Mouse (Mus musculus) 3T3-L1 (cell line): ENCODE results near the gene Dnah14.
A peak's percentile ranks its signal among the peaks of the same experiment; 100 is the strongest.

Experiments used
- DNase-seq: peaks from one replicate; pipeline ENCODE4 v3.0.0-alpha.2; 2015; ENCODE audit warnings: low read depth, low spot score

The Dnah14 gene

GRCm38 (mm10) chr1:181599376-181599775 is 23.0 kb downstream of the Dnah14 start:
- DNase-seq: no peak

- no peak for DNase-seq
Measured at GRCm38 (mm10) chr1:181611118-181611517, 34.8 kb downstream of the Dnah14 start.

GRCm38 (mm10) chr1:181615866-181616491 is 39.6 kb downstream of the Dnah14 start:
- peak; percentile 90 for DNase-seq

- peak; percentile 25 for DNase-seq
Measured at GRCm38 (mm10) chr1:181617332-181617731, 41.0 kb downstream of the Dnah14 start.

- DNase-seq: peak; percentile 13
Measured at GRCm38 (mm10) chr1:181623149-181623680, 46.9 kb downstream of the Dnah14 start.

GRCm38 (mm10) chr1:181624876-181625275 is 48.5 kb downstream of the Dnah14 start:
- no peak for DNase-seq

GRCm38 (mm10) chr1:181628276-181628675 is 51.9 kb downstream of the Dnah14 start:
- no peak for DNase-seq

GRCm38 (mm10) chr1:181631371-181631770 is 55.0 kb downstream of the Dnah14 start:
- DNase-seq: peak; percentile 6

GRCm38 (mm10) chr1:181637997-181638713 is 61.8 kb downstream of the Dnah14 start:
- peak; percentile 42 for DNase-seq

- no peak for DNase-seq
Measured at GRCm38 (mm10) chr1:181640383-181640782, 64.0 kb downstream of the Dnah14 start.

GRCm38 (mm10) chr1:181647467-181647866 is 71.1 kb downstream of the Dnah14 start:
- no peak for DNase-seq

- no peak for DNase-seq
Measured at GRCm38 (mm10) chr1:181653481-181653880, 77.1 kb downstream of the Dnah14 start.

GRCm38 (mm10) chr1:181656421-181656820 is 80.1 kb downstream of the Dnah14 start:
- no peak for DNase-seq

- no peak for DNase-seq
Measured at GRCm38 (mm10) chr1:181666801-181667200, 90.4 kb downstream of the Dnah14 start.

GRCm38 (mm10) chr1:181694729-181695498 is 118.6 kb downstream of the Dnah14 start:
- no peak for DNase-seq

- peak; percentile 35 for DNase-seq
Measured at GRCm38 (mm10) chr1:181728707-181729106, 152.3 kb downstream of the Dnah14 start.

- DNase-seq: peak; percentile 38
Measured at GRCm38 (mm10) chr1:181733517-181733916, 157.2 kb downstream of the Dnah14 start.

GRCm38 (mm10) chr1:181740259-181740658 is 163.9 kb downstream of the Dnah14 start:
- no peak for DNase-seq

GRCm38 (mm10) chr1:181742251-181742885 is 166.0 kb downstream of the Dnah14 start:
- peak; percentile 39 for DNase-seq

- DNase-seq: no peak
Measured at GRCm38 (mm10) chr1:181769392-181769791, 193.0 kb downstream of the Dnah14 start.

- DNase-seq: peak; percentile 67
Measured at GRCm38 (mm10) chr1:181771871-181772270, 195.5 kb downstream of the Dnah14 start.

- no peak for DNase-seq
Measured at GRCm38 (mm10) chr1:181776541-181776940, 200.2 kb downstream of the Dnah14 start.
